Mouse (Mus musculus): ENCODE results near the gene Mmp19.

Mmp19 gene

DNA sequence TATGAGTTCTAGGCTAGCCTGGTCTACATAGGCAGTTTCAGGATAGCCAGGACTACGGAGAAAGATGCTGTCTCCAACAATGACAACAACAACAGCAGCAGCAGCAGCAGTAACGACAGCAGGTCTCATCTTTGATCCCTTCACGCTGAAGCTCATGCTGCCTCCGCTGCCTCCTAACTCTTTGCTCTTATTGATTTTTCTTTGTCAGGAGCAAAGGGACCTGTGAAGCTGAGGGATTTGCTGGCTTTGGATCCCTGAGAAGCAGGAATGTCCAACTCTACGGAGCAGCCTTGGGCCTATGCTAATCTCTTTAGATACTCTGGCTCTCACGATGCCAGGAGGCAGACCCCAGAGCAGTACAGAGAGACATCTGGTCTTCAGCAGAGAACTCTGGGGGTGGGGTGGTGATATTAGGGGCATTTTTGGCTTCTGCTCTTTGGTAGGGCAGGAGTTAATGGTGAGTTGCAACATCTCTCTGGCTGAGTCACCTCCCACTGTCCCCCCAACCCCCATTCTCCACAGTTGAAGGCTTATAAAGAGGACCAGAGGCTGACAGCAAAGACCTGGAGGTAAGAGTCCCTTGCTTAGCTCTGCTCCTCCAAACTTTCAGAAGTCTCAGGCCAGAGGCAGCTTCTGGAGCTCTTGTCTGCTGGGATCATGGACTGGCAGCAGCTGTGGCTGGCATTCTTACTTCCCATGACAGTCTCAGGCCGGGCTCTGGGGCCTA, at the start of gene Mmp19:
TSS of gene Mmp19 (plus strand) at position 513 of the 727 bp plus-strand sequence.
- no peak for DNase-seq

DNA sequence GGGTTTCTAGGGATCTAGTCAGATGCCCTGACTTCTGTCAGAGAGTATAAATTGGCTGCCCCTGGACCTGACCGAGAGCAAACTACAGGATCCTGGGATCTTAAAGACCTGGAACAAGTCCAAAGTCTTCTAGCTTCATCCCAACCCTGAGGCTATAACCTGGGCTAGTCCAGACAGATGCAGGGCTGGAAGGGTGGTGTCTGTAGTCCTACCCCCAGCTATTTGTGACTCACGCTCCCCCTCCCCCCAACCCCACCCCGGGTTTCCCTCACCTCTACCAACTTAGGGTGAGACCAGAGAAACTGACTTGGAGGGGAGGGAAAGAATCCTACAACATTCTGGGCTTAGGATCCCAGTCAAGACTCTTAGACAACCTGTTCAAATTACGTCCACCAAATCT, 48.1 kb upstream of the Mmp19 start:
- DNase-seq = no peak

DNA sequence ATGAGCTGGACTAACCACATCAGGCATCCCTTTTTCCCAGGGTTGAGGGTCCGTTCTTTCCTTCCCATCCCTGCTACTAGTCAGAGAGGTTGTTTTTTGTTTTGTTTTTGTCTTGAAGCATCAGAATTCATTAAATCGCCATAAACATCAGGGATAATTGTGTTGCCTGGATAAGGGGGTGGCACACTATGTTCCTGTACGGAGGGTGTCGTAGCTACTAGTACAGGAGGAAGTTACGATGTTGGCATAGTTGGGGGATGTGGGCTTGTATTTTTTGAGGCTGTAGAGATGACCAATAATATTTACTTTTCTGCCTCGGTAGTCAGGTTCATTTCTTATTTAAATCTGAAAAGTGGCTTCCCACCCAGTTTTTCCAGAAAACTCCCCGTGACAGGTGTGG, 47.5 kb upstream of the Mmp19 start:
- DNase-seq = no peak

DNA sequence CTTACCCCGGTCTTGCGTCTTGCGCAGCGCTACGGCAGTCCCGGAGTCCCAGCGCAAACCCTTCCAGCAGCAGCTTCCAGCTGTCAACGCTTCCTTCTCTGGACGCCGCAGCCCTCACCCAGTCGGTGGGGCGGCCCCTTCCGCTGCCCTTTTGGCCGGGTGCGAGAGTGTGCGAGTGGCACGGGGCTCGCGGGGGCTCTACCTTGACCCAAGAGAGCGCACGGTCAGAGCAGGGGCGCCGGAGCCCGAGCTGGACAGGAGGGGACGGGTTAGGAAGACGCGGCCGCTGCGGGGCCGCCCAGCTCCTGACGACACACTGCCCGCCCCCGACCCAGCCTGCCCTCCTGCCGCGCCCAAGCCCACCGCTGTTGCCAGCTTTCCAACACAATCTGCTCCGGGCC, 46.9 kb upstream of the Mmp19 start:
- DNase-seq = peak; percentile 34

DNA sequence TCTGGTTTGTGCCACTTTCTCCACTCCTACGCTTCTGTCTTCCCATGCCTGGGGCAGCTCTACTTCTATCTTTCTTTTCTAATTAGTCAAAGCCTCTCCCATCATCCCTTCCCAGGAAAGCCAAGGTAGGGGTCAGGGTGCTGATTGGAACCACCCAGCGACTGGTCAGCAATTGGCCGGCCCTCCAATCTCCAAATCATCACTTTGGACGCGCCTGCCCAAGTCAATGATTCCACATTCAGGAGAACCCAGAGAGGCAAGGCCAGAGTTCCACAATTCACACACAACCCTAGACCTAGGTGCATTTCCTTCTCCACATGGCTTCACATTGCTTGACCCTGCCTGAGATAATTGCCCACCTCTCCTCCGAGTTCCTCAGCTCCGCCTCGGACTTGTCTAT, 46.5 kb upstream of the Mmp19 start:
- DNase-seq = no peak

DNA sequence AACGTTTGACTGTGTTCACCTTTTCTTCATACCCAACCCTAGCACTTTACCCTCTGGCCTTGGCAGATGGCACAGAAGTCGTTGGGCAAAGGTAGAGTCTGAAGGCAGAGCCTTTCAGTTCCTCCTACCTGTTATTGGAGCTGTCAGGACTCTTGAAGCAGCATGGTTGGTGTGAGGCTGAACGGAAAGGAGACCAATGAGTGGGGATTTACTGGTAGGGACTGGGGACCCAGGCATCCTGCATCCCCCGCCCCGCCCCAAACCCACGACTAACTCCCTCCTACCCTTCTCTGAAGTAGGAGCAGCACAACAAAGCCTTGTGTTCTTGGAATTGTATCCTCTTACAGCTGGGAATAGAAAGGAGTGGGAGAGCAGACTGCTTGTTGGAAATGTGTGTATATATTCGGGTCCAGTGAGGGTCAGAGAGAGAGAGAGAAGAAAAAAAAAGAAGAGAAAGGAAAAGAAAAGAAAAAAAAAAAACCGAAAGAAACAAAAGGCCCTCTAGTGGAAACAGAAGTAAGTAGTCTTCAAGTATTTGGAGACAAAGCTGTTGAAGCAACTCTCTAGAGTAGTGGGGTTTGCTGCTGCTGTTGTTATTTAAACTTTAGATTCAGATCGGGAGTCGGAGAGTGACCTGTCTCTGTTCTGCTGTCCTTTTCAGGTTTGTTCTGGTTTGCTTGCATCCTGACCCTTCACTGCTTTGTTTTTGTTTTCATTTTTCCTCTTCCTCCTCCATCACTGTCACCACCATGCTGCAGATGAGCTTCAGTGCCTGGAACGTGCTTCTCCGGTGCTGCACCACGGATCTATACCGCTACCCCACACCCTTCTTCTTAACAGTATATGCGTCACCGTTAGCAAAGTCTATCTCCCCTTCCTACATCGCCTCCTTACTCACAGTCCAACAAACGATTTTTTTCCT, 45.8 kb upstream of the Mmp19 start, which contains the start of gene Dgka:
TSS of gene Dgka (minus strand) at position 176 of the 922 bp plus-strand sequence.
- DNase-seq = no peak

DNA sequence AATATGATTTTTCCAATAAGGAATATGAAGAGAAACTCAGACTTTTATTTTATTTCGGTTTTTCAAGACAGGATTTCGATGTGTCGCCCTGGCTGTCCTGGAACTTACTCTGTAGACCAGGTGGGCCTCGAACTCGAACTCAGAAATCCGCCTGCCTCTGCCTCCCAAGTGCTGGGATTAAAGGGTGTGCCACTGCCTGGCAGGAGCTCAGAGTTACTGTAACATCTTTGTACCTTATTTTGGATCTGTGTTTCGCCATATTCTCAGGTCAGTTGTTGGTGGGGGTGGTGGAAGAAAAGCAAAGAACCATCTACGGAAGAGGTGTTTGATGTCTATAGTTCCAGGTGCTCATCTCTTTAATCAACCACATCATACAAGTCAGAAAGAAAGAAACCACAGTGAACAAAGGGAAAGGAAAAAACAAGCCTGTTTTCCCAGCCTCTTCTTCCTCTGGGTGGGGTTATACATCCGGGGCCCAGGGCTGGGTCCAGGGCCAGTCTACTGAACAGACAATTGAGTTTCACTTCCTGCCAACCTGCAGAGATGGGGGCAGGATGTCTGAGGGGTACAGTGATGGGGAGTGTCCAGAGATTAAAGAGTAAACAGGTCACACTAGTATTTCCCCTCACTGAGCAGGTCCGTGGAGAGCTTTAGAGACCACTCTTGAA, 44.6 kb upstream of the Mmp19 start:
- DNase-seq = peak; percentile 14

DNA sequence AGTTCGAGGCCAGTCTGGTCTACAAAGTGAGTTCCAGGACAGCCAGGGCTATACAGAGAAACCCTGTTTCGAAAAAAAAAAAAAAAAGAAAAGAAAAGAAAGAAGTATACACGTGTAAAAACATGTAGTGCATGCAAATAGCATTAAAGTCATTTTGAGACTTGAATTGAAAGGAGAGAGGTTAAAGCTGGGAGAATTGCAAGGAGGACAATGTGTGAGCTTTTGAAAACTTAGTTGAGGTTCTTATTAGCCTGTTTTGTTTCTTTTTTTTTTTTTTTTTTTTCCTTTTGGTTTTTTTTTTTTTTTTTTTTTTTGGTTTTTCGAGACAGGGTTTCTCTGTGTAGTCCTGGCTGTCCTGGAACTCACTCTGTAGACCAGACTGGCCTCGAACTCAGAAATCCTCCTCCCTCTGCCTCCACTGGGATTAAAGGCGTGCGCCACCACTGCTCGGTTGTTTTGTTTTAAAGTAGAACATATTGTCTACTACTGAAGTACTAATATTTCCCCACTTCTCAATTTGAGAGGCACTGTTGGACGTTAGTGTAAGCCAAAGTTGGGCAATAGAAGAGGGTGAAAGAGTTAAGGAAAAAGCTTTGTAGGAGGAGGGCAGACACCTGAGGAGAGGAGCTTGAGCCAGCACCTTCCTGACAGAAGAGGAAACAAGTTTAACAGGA, 43.6 kb upstream of the Mmp19 start:
- no peak for DNase-seq

DNA sequence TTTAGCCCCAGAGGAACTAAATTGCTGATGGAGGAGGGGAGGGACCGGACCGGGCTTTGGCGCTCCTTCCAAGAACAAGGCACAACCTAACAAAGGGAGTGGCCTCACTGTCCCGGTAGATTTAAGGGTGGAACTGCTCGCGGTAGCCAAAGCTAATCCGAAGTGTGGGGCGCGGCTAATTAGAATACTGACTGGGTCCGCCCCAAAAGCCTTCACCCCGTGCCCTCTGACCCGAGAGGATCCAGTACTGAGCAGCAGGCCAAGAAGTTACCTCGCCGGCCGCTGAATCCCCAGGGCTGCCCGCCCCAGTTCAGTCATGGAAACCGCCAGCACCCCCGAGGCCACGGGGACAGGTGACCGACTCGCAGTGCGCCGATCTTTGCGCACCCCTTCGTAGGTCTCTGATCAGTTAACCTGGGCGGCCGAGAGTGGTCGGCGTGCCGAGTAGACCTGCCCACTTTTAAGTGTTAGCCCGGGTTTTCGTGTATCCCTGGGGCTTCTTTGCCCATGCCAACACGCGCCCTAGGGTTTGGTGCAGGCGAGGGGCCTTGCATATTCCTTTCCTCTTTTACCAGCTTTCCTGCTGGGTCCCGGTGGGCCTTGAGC, 43.0 kb upstream of the Mmp19 start, which contains the start of gene Pym1:
TSS of gene Pym1 (plus strand) at position 244 of the 606 bp plus-strand sequence.
- peak; percentile 69 for DNase-seq

DNA sequence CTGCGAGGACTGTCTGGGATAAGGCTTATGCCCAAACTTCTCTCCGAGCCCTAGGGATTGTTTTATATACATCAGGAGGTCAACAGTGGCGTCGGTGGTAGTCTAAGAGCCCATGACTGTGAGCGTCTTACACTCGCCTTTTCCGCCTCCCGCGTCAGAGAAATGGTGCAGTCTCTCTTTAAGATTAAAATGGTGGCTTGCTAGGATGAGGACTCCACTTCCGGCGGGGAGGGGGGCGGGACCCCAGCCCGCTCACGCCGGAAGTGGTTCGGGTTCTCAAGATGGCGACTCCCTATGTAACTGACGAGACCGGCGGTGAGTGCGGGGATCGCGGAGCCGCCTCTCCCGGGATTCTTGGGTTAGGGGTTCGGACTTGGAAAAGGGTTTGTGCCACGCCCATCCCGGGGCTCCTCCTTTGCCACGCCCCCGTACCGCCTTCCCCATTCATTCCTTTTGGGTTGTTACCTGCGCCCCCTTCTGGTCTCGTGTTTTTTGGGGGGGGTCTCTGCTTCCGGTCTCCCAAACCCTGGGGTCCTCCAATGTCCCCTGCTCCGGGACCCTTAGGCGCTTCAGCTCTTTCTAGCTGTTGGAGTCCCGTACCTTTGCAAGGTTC, 42.4 kb upstream of the Mmp19 start:
- peak; percentile 84 for DNase-seq

DNA sequence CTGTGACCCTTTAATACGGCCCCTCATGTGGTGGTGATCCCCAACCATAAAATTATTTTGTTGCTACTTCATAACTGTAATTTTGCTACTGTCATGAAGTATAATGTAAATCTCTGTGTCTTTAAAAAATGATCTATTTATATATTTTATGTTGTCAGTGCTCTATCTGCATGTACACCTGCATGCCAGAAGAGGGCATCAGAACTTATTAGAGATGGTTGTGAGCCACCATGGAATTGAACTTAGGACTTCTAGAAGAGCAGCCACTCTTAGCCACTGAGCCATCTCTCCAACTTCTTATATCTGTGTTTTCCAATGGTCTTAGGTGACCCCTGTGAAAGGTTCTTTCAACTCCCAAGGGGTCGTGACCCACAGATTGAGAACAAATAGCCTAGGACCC, 17.8 kb upstream of the Mmp19 start:
- DNase-seq = no peak

DNA sequence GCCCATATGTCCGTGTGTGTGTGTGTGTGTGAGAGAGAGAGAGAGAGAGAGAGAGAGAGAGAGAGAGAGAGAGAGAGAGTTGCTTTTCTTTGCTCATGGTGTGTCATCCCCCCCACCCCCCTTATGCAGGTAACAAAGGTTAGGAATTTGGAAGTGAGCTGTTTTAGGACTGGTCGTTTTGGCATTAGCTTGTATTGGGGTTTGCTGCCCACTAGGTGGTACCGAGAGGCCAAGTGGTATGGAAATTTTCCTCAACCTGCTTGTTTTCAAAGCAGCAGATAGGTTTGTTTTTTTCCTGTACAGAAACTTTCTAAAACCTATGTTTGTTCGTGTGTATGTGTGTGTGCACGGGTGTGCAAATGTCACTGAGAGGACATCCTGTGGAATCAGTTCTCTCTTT, 17.0 kb upstream of the Mmp19 start:
- no peak for DNase-seq

DNA sequence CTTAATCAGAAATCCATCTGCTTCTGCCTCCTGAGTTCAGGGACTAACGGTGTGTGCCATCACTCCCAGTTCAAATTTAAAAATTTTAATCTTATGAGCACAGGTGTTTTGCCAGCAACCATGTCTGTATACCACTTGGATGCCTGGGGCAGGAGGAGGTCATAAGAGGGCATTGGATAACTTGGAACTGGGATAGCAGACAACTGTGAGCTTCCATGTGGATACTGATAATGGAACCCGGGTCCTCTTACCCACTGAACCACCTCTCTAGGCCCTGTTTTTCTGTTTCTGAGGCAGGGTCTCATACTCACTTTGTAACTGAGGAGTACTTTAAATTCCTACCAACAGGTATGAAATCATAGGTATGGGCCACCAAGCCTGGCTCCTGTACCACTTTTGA, 12.3 kb upstream of the Mmp19 start:
- DNase-seq = no peak

DNA sequence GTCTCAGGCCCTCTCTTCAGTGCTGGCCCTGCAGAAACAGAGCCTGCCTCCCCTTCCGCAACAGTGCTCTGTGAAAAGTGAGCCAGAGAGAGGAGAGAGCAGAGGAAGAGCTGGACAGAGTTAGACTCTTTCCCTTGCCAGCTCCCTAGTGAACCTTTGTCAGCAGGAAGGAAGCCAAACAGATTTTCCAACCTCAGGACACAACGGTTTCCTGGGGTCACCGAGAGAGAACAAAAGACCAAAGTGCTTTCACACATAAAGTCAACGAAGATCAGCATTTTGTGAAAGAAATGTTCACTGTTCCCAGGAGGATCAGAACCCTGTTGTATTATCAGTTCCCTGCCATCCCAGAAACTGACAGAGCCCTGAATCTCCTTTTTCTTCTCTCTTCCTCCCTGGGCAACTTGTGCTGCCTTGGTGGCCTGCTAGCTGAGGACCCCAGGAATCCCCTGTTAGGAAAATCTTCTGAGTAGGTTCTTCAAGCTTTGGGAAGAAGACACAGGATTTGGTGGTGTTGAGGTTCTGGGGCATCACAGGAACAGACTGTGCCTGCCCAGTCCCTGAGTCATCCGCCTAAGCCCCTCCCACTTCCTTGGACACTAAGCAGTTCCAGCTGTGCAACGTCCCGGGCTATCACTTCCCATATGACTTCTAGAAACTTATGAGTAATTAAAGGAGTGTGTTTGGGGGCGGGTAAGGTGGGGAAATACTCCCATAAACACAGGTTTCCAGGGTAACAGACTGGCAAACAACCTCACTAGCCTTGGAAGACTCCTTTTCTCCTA, 11.5 kb upstream of the Mmp19 start:
- no peak for DNase-seq

DNA sequence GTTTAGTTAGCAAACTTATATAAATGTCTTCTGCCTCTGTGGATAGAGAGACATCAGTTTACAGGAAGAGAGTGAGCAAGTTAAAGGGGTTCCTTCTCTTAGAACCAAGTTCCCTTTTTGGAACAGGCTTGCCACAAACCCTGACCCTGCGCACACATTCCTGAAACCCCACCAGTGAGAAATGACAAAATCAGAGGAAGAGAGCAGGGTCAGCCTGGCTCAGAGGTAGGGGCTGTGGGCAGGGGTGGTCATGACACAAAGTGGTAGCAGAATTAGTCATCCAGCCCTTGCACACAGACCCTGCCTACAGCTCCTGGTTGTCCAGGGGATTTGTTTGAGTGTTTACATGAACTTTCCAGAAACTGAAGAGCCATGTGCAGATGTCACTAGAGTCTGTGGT, 10.5 kb upstream of the Mmp19 start:
- no peak for DNase-seq

DNA sequence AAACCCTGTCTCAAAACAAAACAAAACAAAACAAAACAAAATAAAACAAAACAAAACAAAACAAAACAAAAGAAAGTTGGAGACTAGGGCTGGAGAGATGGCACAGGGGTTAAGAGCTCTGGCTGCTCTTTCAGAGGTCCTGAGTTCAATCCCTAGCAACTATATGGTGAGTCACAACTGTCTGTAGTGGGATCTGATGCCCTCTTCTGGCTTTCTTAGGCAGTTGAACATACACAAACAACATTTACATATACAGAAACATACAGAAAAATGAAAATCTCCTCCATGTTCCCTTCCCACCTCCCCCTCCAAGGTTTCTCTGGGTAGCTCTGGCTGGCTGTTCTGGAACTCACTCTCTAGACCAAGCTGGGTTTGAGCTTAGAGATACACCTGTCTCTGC, 1.3 kb downstream of the Mmp19 start:
- DNase-seq = no peak

DNA sequence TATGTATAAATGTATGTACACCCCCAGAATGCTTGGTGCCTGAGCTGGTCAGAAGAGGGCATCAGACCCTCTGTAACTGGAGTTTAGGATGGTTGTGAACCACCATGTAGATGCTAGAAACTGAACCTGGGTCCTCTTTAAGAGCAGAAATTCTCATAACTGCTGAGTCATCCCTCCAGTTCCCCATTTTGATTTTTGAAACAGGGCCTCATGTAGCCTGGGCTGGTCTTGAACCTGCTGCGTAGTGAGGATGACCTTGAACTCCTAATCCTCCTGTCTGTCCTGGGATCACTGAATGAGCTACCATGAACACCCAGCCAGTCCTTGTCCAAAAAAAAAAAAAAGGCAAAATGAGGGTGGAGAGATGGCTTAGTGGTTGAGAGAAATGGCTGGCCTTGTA, 2.5 kb downstream of the Mmp19 start:
- no peak for DNase-seq

DNA sequence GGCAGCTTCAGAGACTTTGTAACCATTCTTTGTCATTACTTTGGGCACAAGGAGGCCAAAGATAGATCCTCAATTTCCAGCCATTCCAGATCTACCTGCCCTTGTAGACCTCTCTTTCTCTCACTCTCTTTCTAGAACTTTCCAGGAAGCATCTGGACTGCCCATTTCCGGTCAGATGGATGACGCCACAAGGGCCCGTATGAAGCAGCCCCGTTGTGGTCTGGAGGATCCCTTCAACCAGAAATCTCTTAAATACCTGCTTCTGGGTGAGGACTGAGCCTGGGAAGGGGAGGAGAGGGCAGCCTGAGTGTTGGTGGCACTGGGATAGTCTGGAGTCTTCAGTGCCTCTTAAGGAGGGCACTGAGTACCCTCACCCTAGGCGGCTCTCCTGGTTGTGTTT, 3.7 kb downstream of the Mmp19 start:
- no peak for DNase-seq

DNA sequence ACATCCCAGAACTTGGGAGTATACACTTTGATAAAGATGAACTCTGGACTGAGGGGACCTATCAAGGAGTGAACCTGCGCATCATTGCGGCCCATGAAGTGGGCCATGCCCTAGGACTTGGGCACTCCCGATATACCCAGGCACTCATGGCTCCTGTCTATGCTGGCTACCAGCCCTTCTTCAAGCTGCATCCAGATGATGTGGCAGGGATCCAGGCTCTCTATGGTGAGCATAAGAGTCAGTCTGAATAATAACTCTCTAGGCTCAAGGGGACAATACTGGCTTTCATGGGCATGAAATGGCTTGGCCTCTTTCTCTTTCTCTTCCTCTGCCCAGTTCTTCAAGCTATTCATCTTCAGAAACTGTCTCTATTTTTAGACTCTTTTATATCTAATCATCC, 4.9 kb downstream of the Mmp19 start:
- no peak for DNase-seq

DNA sequence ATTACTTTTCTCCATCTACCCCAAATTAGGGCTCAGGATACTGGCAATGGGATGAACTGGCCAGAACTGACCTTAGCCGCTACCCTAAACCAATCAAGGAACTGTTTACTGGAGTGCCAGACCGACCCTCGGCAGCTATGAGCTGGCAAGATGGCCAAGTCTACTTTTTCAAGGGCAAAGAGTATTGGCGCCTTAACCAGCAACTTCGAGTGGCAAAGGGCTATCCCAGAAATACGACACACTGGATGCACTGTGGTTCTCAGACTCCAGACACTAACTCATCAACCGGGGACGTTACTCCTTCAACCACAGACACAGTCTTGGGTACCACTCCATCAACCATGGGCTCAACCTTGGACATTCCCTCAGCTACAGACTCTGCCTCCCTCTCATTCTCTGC, 8.0 kb downstream of the Mmp19 start:
- DNase-seq = no peak

DNA sequence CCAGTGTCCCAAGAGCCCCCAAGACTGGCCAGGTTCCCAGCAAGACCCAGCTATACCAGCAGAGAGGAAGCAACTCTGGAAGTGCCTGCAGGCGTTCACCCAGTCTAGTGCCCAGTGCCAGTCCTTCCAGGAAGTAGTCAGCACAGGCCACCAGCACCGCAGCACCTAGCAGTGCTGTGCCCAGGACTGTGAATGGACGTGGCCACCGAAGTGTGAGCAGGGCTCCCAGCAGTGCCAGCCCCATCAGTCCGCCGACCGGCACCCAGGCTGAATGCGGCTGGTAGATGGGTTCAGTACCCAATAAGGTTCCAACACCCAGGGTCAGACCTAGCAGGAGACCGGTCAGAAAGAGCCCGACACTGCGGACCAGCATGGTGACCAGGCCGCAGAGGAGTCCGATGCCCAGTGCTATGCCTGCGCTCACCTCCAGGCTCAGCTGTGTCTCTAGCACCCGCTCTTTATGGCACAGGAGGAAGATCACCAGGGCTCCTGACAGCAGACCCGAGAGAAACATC, 11.3 kb downstream of the Mmp19 start:
- no peak for DNase-seq

Measured in cerebellum, adult 11-12 months (tissue).